Comparison of ENCODE assay signal across 24 mouse cellular contexts in the genomic region with DNA sequence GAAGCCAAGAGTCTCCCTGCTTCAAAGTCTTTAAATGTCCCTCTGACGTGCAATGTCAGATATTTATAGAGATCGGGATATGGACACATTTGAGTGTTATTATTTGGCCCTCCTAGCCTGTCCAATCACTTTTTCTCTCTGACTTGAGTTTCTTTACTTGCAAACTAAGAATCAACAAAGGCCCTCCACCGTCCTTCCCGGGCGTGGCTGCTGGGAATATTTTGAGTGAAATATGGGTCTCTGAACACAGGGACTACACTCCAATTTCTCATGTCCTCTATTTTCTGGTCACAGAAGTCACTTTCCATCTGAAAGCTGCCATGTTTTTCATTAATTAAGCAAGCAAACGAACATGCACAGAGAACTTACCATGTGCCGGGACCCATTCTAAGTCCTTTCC. TPM values are rescaled to one million over a fixed set of nuclear protein-coding genes. Genes with fewer than 3 reads are reported as not detected.
DNase-seq lines count a peak whose midpoint lies in the region; ATAC-seq and TF ChIP-seq lines count a peak whose summit lies in the region.
"Had no signal": no experiment of that assay in that cellular context is flagged by ENCODE, and none has a peak within 500 bp of the region (broad histone marks: within the 10 kb centered on the region; RNA-seq: fewer than 3 reads in every experiment).

No protein-coding gene starts in this region.

- no peaks in the 10 kb centered on the region for H3K9me3 ChIP-seq in forebrain, embryonic 10.5 days
- H3K9me3 ChIP-seq in forebrain, embryonic 13.5 days (replicated peaks) = no peaks in the 10 kb centered on the region
- H3K9me3 ChIP-seq in heart, embryonic 10.5 days = no peaks in the 10 kb centered on the region
- H3K9me3 ChIP-seq: embryonic facial prominence, embryonic 10.5 days; embryonic facial prominence, embryonic 12.5 days; G1E had no signal

- no peak overlapping the region for H3K4me2 ChIP-seq in forebrain, embryonic 13.5 days
- H3K4me2 ChIP-seq: embryonic facial prominence, embryonic 12.5 days had no signal

- H3K4me1 ChIP-seq in forebrain, embryonic 10.5 days = peaks cover 33% of the 10 kb centered on the region
- H3K4me1 ChIP-seq in forebrain, embryonic 13.5 days = peaks cover 4% of the 10 kb centered on the region
- H3K4me1 ChIP-seq in heart, embryonic 10.5 days = peaks cover 51% of the 10 kb centered on the region
- H3K4me1 ChIP-seq in heart, adult 2 months (ENCODE audit: control insufficient read depth, insufficient read depth, low read length) = peaks cover 3% of the 10 kb centered on the region
- H3K4me1 ChIP-seq: embryonic facial prominence, embryonic 12.5 days had no signal

- no peak for TF ChIP-seq CTCF in heart, adult 2 months (IDR thresholded peaks at IDR 0.05)

- no peak for ATAC-seq in forebrain, embryonic 13.5 days
- ATAC-seq: activated CD4-positive, CD25-positive, alpha-beta regulatory T cell, adult 4 months; CD4-positive, CD25-positive, alpha-beta regulatory T cell, adult 4 months; forebrain, embryonic 14.5 days; forebrain, embryonic 16.5 days; Patski had no signal

- intact Hi-C loops in heart, adult 2 months (cut with DNase I) = no loop called here

- TF ChIP-seq EP300 in heart, adult 2 months (IDR thresholded peaks at IDR 0.05; ENCODE audit: insufficient read depth, low read depth, low read length) = no peak

- 90% methylated on average over 7 of the region's 7 CpGs for WGBS in forebrain, embryonic 10.5 days
- 87% methylated on average over 7 of the region's 7 CpGs for WGBS in forebrain, embryonic 13.5 days
- 88% methylated on average over 7 of the region's 7 CpGs for WGBS in heart, embryonic 10.5 days
- 84% methylated on average over 7 of the region's 7 CpGs for WGBS in heart, adult 2 months

- H3K36me3 ChIP-seq in forebrain, embryonic 10.5 days (replicated peaks) = no peaks in the 10 kb centered on the region
- no peaks in the 10 kb centered on the region for H3K36me3 ChIP-seq in forebrain, embryonic 13.5 days (ENCODE audit: poor library complexity, severe bottlenecking)
- no peaks in the 10 kb centered on the region for H3K36me3 ChIP-seq in heart, embryonic 10.5 days
- H3K36me3 ChIP-seq in heart, adult 2 months (ENCODE audit: control insufficient read depth, insufficient read depth, low read length) = no peaks in the 10 kb centered on the region
- H3K36me3 ChIP-seq: embryonic facial prominence, embryonic 10.5 days; embryonic facial prominence, embryonic 12.5 days; G1E had no signal

- no peak for TF ChIP-seq POLR2A in heart, adult 2 months (IDR thresholded peaks at IDR 0.05; ENCODE audit: insufficient read depth, low read depth, low read length)

- H3K4me3 ChIP-seq in forebrain, embryonic 10.5 days = no peak overlapping the region
- no peak overlapping the region for H3K4me3 ChIP-seq in forebrain, embryonic 13.5 days
- H3K4me3 ChIP-seq in heart, embryonic 10.5 days = no peak overlapping the region
- H3K4me3 ChIP-seq in heart, adult 2 months = no peak overlapping the region
- H3K4me3 ChIP-seq: embryonic facial prominence, embryonic 10.5 days; embryonic facial prominence, embryonic 12.5 days; erythroblast, embryonic 14.5 days had no signal

- H3K79me2 ChIP-seq in heart, adult 2 months (replicated peaks; ENCODE audit: control insufficient read depth, insufficient read depth, low read length) = no peaks in the 10 kb centered on the region

- no peak overlapping the region for H3K9ac ChIP-seq in forebrain, embryonic 13.5 days
- H3K9ac ChIP-seq in heart, adult 2 months (ENCODE audit: low read depth, low read length) = no peak overlapping the region
- H3K9ac ChIP-seq: embryonic facial prominence, embryonic 12.5 days had no signal

- 0 out of 2 replicates have a peak overlapping the region, but pooled peaks have one; percentile 63 for H3K27ac ChIP-seq in forebrain, embryonic 10.5 days
- no peak overlapping the region for H3K27ac ChIP-seq in forebrain, embryonic 13.5 days
- peak overlapping the region; percentile 49; the same call in 1 of the 2 replicates for H3K27ac ChIP-seq in heart, embryonic 10.5 days
- H3K27ac ChIP-seq in heart, adult 2 months = no peak overlapping the region
- H3K27ac ChIP-seq: embryonic facial prominence, embryonic 10.5 days; embryonic facial prominence, embryonic 12.5 days had no signal

- DNase-seq in forebrain, embryonic 10.5 days (ENCODE audit: extremely low spot score, low spot score) = no peak
- peak; percentile 64 for DNase-seq in heart, embryonic 10.5 days (ENCODE audit: low spot score)
- DNase-seq in heart, adult 2 months = no peak
- peak; percentile 1 for DNase-seq in kidney, adult 18-20 months
- DNase-seq in kidney, adult 8-10 months = no peak
- peak; percentile 2 for DNase-seq in thymus, postnatal 4 days
- no peak for DNase-seq in thymus, postnatal 10 days (ENCODE audit: low spot score in 2 of 2)
- DNase-seq: adrenal gland, adult 8-10 months; adrenal gland, postnatal 36 days; B cell, adult 2 months; cerebellum, adult 11-12 months; cerebellum, adult 9-10 months; cerebellum, postnatal 10 days had no signal

- H3K27me3 ChIP-seq in forebrain, embryonic 10.5 days (ENCODE audit: poor library complexity, severe bottlenecking) = no peaks in the 10 kb centered on the region
- H3K27me3 ChIP-seq in forebrain, embryonic 13.5 days = no peaks in the 10 kb centered on the region
- H3K27me3 ChIP-seq in heart, embryonic 10.5 days (ENCODE audit: insufficient read depth, poor library complexity, severe bottlenecking) = no peaks in the 10 kb centered on the region
- no peaks in the 10 kb centered on the region for H3K27me3 ChIP-seq in heart, adult 2 months (ENCODE audit: control insufficient read depth, insufficient read depth, low read length)
- H3K27me3 ChIP-seq: CH12.LX; embryonic facial prominence, embryonic 12.5 days; Patski had no signal

RNA-seq across cellular contexts. Expression of gene Nutf2-ps1, which starts 14.3 kb away (rescaled TPM):
- polyA plus RNA-seq in forebrain, embryonic 10.5 days (2016; fragmentation: Nextera tagmentation; extraction: Ambion mirVana) = 635 and 662 TPM in 2 replicates
- polyA plus RNA-seq in forebrain, embryonic 13.5 days (2015; fragmentation: Nextera tagmentation; extraction: Ambion mirVana) = 412 and 436 TPM in 2 replicates
- 373 and 457 TPM in 2 replicates for polyA plus RNA-seq in heart, embryonic 10.5 days (2016; fragmentation: Nextera tagmentation; extraction: Ambion mirVana)
- 10 to 100 TPM; 65.8 to 74.1 TPM for total RNA-seq in heart, adult 2 months (2021)
- polyA plus RNA-seq in heart, adult 2 months (2012; rRNA removed) = 155 and 162 TPM in 2 replicates

RNA-seq across cellular contexts. Expression of gene Smc3, which starts 25.7 kb away (rescaled TPM):
- 81.4 and 87.6 TPM in 2 replicates for polyA plus RNA-seq in forebrain, embryonic 10.5 days (2016; fragmentation: Nextera tagmentation; extraction: Ambion mirVana)
- 87.3 and 87.4 TPM in 2 replicates for polyA plus RNA-seq in forebrain, embryonic 13.5 days (2015; fragmentation: Nextera tagmentation; extraction: Ambion mirVana)
- 47.0 and 64.8 TPM in 2 replicates for polyA plus RNA-seq in heart, embryonic 10.5 days (2016; fragmentation: Nextera tagmentation; extraction: Ambion mirVana)
- 10 to 100 TPM; 20.4 to 20.6 TPM for total RNA-seq in heart, adult 2 months (2021)
- 3.4 and 6.1 TPM in 2 replicates for polyA plus RNA-seq in heart, adult 2 months (2012; rRNA removed)

RNA-seq across cellular contexts. Expression of gene Dusp5, which starts 45.6 kb away (rescaled TPM):
- 9.0 and 9.2 TPM in 2 replicates for polyA plus RNA-seq in forebrain, embryonic 10.5 days (2016; fragmentation: Nextera tagmentation; extraction: Ambion mirVana)
- polyA plus RNA-seq in forebrain, embryonic 13.5 days (2015; fragmentation: Nextera tagmentation; extraction: Ambion mirVana) = 1.5 and 1.8 TPM in 2 replicates
- polyA plus RNA-seq in heart, embryonic 10.5 days (2016; fragmentation: Nextera tagmentation; extraction: Ambion mirVana) = 11.9 and 15.9 TPM in 2 replicates
- 1 to 10 TPM; 4.7 to 6.9 TPM for total RNA-seq in heart, adult 2 months (2021)
- polyA plus RNA-seq in heart, adult 2 months (2012; rRNA removed) = 7.5 and 7.6 TPM in 2 replicates

Comparison
In these comparisons a context has a peak if more than half of its experiments do, and no peak if none do; other contexts are left out.
1. DNase-seq: peak in heart, embryonic 10.5 days (single experiment), kidney, adult 18-20 months (single experiment) and thymus, postnatal 4 days (single experiment); none in forebrain, embryonic 10.5 days (single experiment), heart, adult 2 months (0 of 2), kidney, adult 8-10 months (0 of 2) and thymus, postnatal 10 days (0 of 2).
2. H3K27ac ChIP-seq: peak in forebrain, embryonic 10.5 days (single experiment) and heart, embryonic 10.5 days (single experiment); none in forebrain, embryonic 13.5 days (single experiment) and heart, adult 2 months (single experiment).